Mouse (Mus musculus) embryonic facial prominence, embryonic 11.5 days (tissue): ENCODE data around the gene Gm3776. TPM values are rescaled to one million over a fixed set of nuclear protein-coding genes. Genes with fewer than 3 reads are reported as not detected.
A peak's percentile ranks its signal among the peaks of the same experiment; 100 is the strongest.
"Not testable (repeated sequence)": the region's sequence is repeated elsewhere in the genome, so short reads cannot be mapped to it uniquely, and the experiment has no call there.

Experiments
- ATAC-seq: fragments of 200-750 bp; cut with Nextera tagmentation; replicated peaks from 2 replicates; pipeline ENCODE4 v1.8.0; 2017; ENCODE audit warnings: low read depth; ENCODE audit not compliant: insufficient number of reproducible peaks, low FRiP score, low TSS enrichment
- DNase-seq: peaks from one replicate; pipeline ENCODE4 v3.0.0-alpha.2; 2015; ENCODE audit warnings: low spot score
- H3K27ac ChIP-seq: fragments of 300-500 bp; sonication (generic); replicated peaks from 2 replicates; pipeline ENCODE4 v1.5.1; 2014; ENCODE audit warnings: mild to moderate bottlenecking, low read depth, low read length, control low read depth
- H3K27me3 ChIP-seq: fragments of 300-500 bp; sonication (generic); 2 replicates; pipeline ENCODE4 v1.6.1; 2014; ENCODE audit warnings: mild to moderate bottlenecking, low read length, moderate library complexity, mixed read lengths; ENCODE audit not compliant: control insufficient read depth, insufficient read depth
- H3K36me3 ChIP-seq: fragments of 300-500 bp; sonication (generic); replicated peaks from 2 replicates; pipeline ENCODE4 v1.6.1; 2014; ENCODE audit warnings: low read depth, mild to moderate bottlenecking, low read length, moderate library complexity, mixed read lengths; ENCODE audit not compliant: control insufficient read depth, insufficient read depth
- H3K4me1 ChIP-seq: fragments of 300-500 bp; sonication (generic); 2 replicates; pipeline ENCODE4 v1.6.1; 2014; ENCODE audit warnings: low read length, mixed read lengths; ENCODE audit not compliant: control insufficient read depth, insufficient read depth
- H3K4me2 ChIP-seq: fragments of 300-500 bp; sonication (generic); 2 replicates; pipeline ENCODE4 v1.6.1; 2014; ENCODE audit warnings: low read depth, mild to moderate bottlenecking, control low read depth, low read length, moderate library complexity
- H3K4me3 ChIP-seq: fragments of 300-500 bp; sonication (generic); 2 replicates; pipeline ENCODE4 v1.5.1; 2014; ENCODE audit warnings: low read depth, low read length, control low read depth
- H3K9ac ChIP-seq: fragments of 300-500 bp; sonication (generic); replicated peaks from 2 replicates; pipeline ENCODE4 v1.6.1; 2014; ENCODE audit warnings: mild to moderate bottlenecking, control low read depth, low read length
- H3K9me3 ChIP-seq: fragments of 300-500 bp; sonication (generic); replicated peaks from 2 replicates; pipeline ENCODE4 v1.6.1; 2016; ENCODE audit warnings: mild to moderate bottlenecking, low read length, inconsistent platforms, mixed read lengths; ENCODE audit not compliant: control insufficient read depth
- WGBS: fragments of 180-500 bp; shearing (Covaris S2); extraction: QIAGEN DNeasy Blood & Tissue Kit; methylation state at CpG from one replicate; pipeline ENCODE4 v1.1.7; 2014; 5-methylcytosine and 5-hydroxymethylcytosine counted together
- polyA plus RNA-seq: library from polyadenylated mRNA; unstranded; fragments of >200 nt; fragmentation: Nextera tagmentation; extraction: Ambion mirVana; gene quantifications from 2 replicates; pipeline ENCODE4 v1.2.1, GENCODE M21; 2014

Gene Gm3776
- polyA plus RNA-seq, 1 experiment from 2014 or later = not detected

GRCm38 (mm10) chr9:78296089-78296488, 39.2 kb downstream of the Gm3776 start:
- 13% methylated on average over 6 of the region's 6 CpGs for WGBS
- not testable (repeated sequence) for H3K27ac ChIP-seq, H3K9ac ChIP-seq, H3K27me3 ChIP-seq, H3K4me2 ChIP-seq, H3K36me3 ChIP-seq, ATAC-seq, H3K4me3 ChIP-seq, H3K9me3 ChIP-seq, H3K4me1 ChIP-seq
- peak; percentile 74 for DNase-seq

GRCm38 (mm10) chr9:78298232-78298631, 41.3 kb downstream of the Gm3776 start:
- Histone ChIP-seq H3K4me1 (no peaks in the 10 kb centered on the region), H3K9me3 (no peaks in the 10 kb centered on the region), H3K27me3 (no peaks in the 10 kb centered on the region), H3K9ac (no peak overlapping the region), H3K36me3 (no peaks in the 10 kb centered on the region), H3K4me3 (no peak overlapping the region), H3K27ac (no peak overlapping the region), H3K4me2 (no peak overlapping the region)
- ATAC-seq (no peak), DNase-seq (no peak)
- 77% methylated on average over 1 of the region's 1 CpGs for WGBS

GRCm38 (mm10) chr9:78299143-78299542, 42.2 kb downstream of the Gm3776 start:
- not testable (repeated sequence) for H3K36me3 ChIP-seq, H3K27ac ChIP-seq, H3K4me3 ChIP-seq, ATAC-seq, DNase-seq, H3K4me2 ChIP-seq, H3K27me3 ChIP-seq, H3K4me1 ChIP-seq, H3K9me3 ChIP-seq, H3K9ac ChIP-seq
- WGBS = 60% methylated on average over 1 of the region's 1 CpGs

- DNase-seq, H3K4me3 ChIP-seq, H3K4me2 ChIP-seq, H3K9ac ChIP-seq, ATAC-seq, H3K36me3 ChIP-seq, H3K4me1 ChIP-seq, H3K9me3 ChIP-seq, H3K27ac ChIP-seq, H3K27me3 ChIP-seq: not testable (repeated sequence)
- 87% methylated on average over 3 of the region's 3 CpGs for WGBS
These were observed 51.2 kb downstream of the Gm3776 start for GRCm38 (mm10) chr9:78308122-78308521.

GRCm38 (mm10) chr9:78314696-78315095, 57.8 kb downstream of the Gm3776 start, which contains the start of gene Omt2a:
Gene Omt2a (minus strand): TSS chr9:78314796.
- no peak within 1 kb of the TSS for H3K4me2 ChIP-seq
- 81% methylated on average over 2 of the region's 2 CpGs for WGBS
- no peaks in the 10 kb centered on the region for H3K9me3 ChIP-seq
- ATAC-seq (no peak), DNase-seq (no peak)
- H3K9ac ChIP-seq = no peak within 1 kb of the TSS
- no peaks in the 10 kb centered on the region for H3K27me3 ChIP-seq
- H3K4me1 ChIP-seq = no peaks in the 10 kb centered on the region
- no peaks in the 10 kb centered on the region for H3K36me3 ChIP-seq
- H3K4me3 ChIP-seq = no peak within 1 kb of the TSS
- H3K27ac ChIP-seq = no peak within 1 kb of the TSS

Other genes starting within 250 kb of the Gm3776 start
- not detected in 2 replicates for gene Gcm1, start 205.2 kb upstream of the Gm3776 start, polyA plus RNA-seq
- 37.3 and 37.4 TPM in 2 replicates for gene Fbxo9, start 148.1 kb upstream of the Gm3776 start, polyA plus RNA-seq
- 33.4 and 35.2 TPM in 2 replicates for gene Ick, start 147.9 kb upstream of the Gm3776 start, polyA plus RNA-seq
- 120 and 124 TPM in 2 replicates for gene Gsta4, start 74.4 kb upstream of the Gm3776 start, polyA plus RNA-seq
- not detected in 2 replicates for gene Gsta1, start 26.5 kb upstream of the Gm3776 start, polyA plus RNA-seq
- not detected in 2 replicates for gene Gm10639, start 32.8 kb downstream of the Gm3776 start, polyA plus RNA-seq
- gene Omt2a, start 57.7 kb downstream of the Gm3776 start, polyA plus RNA-seq = not detected in 2 replicates
- gene Omt2b, start 70.5 kb downstream of the Gm3776 start, polyA plus RNA-seq = not detected in 2 replicates
- gene Gsta2, start 98.7 kb downstream of the Gm3776 start, polyA plus RNA-seq = not detected in 2 replicates
- not detected in 2 replicates for gene Dppa5a, start 111.0 kb downstream of the Gm3776 start, polyA plus RNA-seq
- gene Ooep, start 121.6 kb downstream of the Gm3776 start, polyA plus RNA-seq = 1.4 and 1.9 TPM in 2 replicates
- 0.15 TPM in 1 of 2 replicates, not detected in the other for gene Ddx43, start 138.6 kb downstream of the Gm3776 start, polyA plus RNA-seq
- 0.84 and 0.92 TPM in 2 replicates for gene Cgas, start 186.1 kb downstream of the Gm3776 start, polyA plus RNA-seq
- gene Mto1, start 191.1 kb downstream of the Gm3776 start, polyA plus RNA-seq = 21.4 and 24.7 TPM in 2 replicates
- gene Gm17324, start 191.7 kb downstream of the Gm3776 start, polyA plus RNA-seq = 0.32 and 0.70 TPM in 2 replicates
- 5,291 and 5,417 TPM in 2 replicates for gene Eef1a1, start 232.0 kb downstream of the Gm3776 start, polyA plus RNA-seq